Mouse (Mus musculus): ENCODE measurements around the gene Dnajc10. TPM values are rescaled to one million over a fixed set of nuclear protein-coding genes. Genes with fewer than 3 reads are reported as not detected.
A peak's percentile ranks its signal among the peaks of the same experiment; 100 is the strongest.

Dnajc10 gene
- total and polyA plus RNA-seq, 2 experiments: 7.0 to 22.5 TPM

DNA sequence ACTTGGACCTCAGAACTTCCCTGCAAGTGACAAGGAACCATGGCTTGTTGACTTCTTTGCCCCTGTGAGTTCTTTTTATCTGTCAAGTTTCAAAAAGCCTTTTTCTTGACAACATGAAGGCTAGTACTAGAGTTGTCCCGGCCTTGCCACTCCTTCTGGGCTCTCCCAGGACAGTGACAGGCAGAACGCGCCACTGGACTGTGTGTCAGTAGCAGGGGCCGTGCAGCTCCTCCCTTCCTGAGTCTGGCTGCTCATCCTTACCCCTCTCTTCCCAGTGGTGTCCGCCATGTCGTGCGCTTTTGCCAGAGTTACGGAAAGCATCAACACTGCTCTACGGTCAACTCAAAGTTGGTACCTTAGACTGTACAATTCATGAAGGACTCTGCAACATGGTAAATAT is 25.3 kb downstream of the Dnajc10 start:
- H3K4me3 ChIP-seq (ENCODE audit: insufficient read depth, low read depth, low read length): no peak overlapping the region
- H3K27ac ChIP-seq (replicated peaks; ENCODE audit: insufficient read depth, low read depth, low read length): no peak overlapping the region
- no peaks in the 10 kb centered on the region for H3K4me1 ChIP-seq (ENCODE audit: control insufficient read depth, insufficient read depth, low read length)
- DNase-seq (ENCODE audit: extremely low read depth, low read depth, low spot score): no peak
- H3K9ac ChIP-seq (ENCODE audit: low read depth, low read length): no peak overlapping the region
- H3K79me2 ChIP-seq (ENCODE audit: control insufficient read depth, insufficient read depth, low read length): no peaks in the 10 kb centered on the region
- no peaks in the 10 kb centered on the region for H3K27me3 ChIP-seq (ENCODE audit: control insufficient read depth, insufficient read depth, low read length)
- peaks cover 62% of the 10 kb centered on the region for H3K36me3 ChIP-seq (ENCODE audit: control insufficient read depth, insufficient read depth, low read length)
- 98% methylated on average over 9 of the region's 9 CpGs for WGBS
- TF ChIP-seq POLR2A (IDR thresholded peaks at IDR 0.05; ENCODE audit: extremely low read depth, insufficient read depth, low read length) (no peak), CTCF (IDR thresholded peaks at IDR 0.05; ENCODE audit: low read depth, low read length) (no peak)

DNA sequence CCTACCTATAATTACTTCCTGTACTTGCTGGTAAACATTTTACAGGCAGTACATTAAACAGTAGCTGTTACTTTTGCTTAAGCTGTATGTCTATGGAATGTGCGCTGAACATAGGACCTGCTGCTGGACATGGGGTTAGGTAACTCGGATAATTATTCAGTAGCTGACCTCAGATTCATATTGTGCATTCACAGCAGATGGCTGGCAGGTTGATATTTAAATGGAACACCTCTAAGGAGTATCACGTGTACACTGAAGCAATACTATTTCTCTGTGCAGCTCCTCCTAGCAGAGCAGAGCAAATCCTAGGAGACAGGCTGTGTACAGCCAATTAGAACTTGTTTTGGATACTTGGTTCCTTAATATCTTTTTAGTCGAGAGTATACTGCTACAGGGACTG is 39.3 kb downstream of the Dnajc10 start:
- Histone ChIP-seq H3K4me1 (ENCODE audit: control insufficient read depth, insufficient read depth, low read length) (no peaks in the 10 kb centered on the region), H3K9ac (ENCODE audit: low read depth, low read length) (no peak overlapping the region), H3K27me3 (ENCODE audit: control insufficient read depth, insufficient read depth, low read length) (no peaks in the 10 kb centered on the region), H3K4me3 (ENCODE audit: insufficient read depth, low read depth, low read length) (no peak overlapping the region), H3K27ac (replicated peaks; ENCODE audit: insufficient read depth, low read depth, low read length) (no peak overlapping the region), H3K36me3 (ENCODE audit: control insufficient read depth, insufficient read depth, low read length) (peaks cover 27% of the 10 kb centered on the region), H3K79me2 (ENCODE audit: control insufficient read depth, insufficient read depth, low read length) (no peaks in the 10 kb centered on the region)
- 87% methylated on average over 4 of the region's 4 CpGs for WGBS
- TF ChIP-seq CTCF (IDR thresholded peaks at IDR 0.05; ENCODE audit: low read depth, low read length) (no peak), POLR2A (IDR thresholded peaks at IDR 0.05; ENCODE audit: extremely low read depth, insufficient read depth, low read length) (no peak)
- DNase-seq (ENCODE audit: extremely low read depth, low read depth, low spot score): no peak

DNA sequence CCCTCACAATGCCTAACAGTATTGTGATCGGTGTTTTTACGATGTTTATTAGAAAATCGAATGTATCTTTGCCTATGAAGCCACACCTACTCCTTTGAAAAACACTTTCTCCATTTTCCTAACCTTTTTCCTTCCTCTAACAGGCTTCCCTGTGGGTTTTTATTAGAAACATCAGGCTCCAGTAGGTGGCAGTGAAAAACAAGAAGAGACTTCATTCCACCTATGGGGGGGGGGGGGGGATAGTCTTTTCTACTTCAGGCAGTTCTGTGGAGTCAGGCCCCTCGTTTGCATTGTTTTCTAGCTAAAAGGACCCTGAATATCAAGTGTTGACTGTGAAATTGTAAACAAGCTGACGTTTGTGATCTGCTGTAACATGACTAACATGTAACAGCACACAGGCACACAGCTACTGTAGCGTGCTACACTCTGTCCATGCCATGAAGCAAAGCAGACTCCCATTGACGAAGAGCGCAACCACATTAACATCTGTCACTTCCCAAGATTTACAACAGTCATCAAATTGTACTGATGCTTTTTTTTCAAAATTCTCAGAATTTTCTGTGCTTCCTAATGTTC is 41.5 kb downstream of the Dnajc10 start:
- H3K36me3 ChIP-seq (ENCODE audit: control insufficient read depth, insufficient read depth, low read length): peaks cover 14% of the 10 kb centered on the region
- no peak for TF ChIP-seq POLR2A (IDR thresholded peaks at IDR 0.05; ENCODE audit: extremely low read depth, insufficient read depth, low read length)
- TF ChIP-seq CTCF (IDR thresholded peaks at IDR 0.05; ENCODE audit: low read depth, low read length): peak; percentile 15; the same call in 1 of the 2 replicates
- no peaks in the 10 kb centered on the region for H3K27me3 ChIP-seq (ENCODE audit: control insufficient read depth, insufficient read depth, low read length)
- H3K79me2 ChIP-seq (ENCODE audit: control insufficient read depth, insufficient read depth, low read length): no peaks in the 10 kb centered on the region
- no peak for DNase-seq (ENCODE audit: extremely low read depth, low read depth, low spot score)
- no peak overlapping the region for H3K9ac ChIP-seq (ENCODE audit: low read depth, low read length)
- no peaks in the 10 kb centered on the region for H3K4me1 ChIP-seq (ENCODE audit: control insufficient read depth, insufficient read depth, low read length)
- no peak overlapping the region for H3K4me3 ChIP-seq (ENCODE audit: insufficient read depth, low read depth, low read length)
- 49% methylated on average over 8 of the region's 8 CpGs for WGBS
- H3K27ac ChIP-seq (replicated peaks; ENCODE audit: insufficient read depth, low read depth, low read length): no peak overlapping the region

DNA sequence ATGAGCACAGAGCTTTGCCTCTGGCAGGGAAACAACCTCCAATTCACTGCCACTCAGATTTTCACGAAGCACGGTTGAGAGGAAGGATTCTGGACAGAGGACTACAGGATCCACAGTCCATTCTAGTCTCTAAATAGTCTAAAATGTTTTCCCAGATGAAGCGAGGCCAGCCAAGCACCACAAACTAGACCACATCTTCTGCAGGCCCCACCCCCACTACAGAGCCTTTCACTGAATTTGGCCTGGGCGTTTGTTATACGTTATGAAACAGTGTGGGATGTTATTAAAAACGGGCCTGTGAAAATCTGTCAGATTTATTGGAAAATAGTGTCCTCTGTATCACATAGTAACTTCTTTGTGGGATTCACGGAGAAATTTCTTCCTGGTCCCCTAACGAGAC is 56.2 kb downstream of the Dnajc10 start:
- no peaks in the 10 kb centered on the region for H3K79me2 ChIP-seq (ENCODE audit: control insufficient read depth, insufficient read depth, low read length)
- H3K27me3 ChIP-seq (ENCODE audit: control insufficient read depth, insufficient read depth, low read length): no peaks in the 10 kb centered on the region
- H3K36me3 ChIP-seq (ENCODE audit: control insufficient read depth, insufficient read depth, low read length): no peaks in the 10 kb centered on the region
- H3K9ac ChIP-seq (ENCODE audit: low read depth, low read length): no peak overlapping the region
- no peak for TF ChIP-seq CTCF (IDR thresholded peaks at IDR 0.05; ENCODE audit: low read depth, low read length)
- no peak for TF ChIP-seq POLR2A (IDR thresholded peaks at IDR 0.05; ENCODE audit: extremely low read depth, insufficient read depth, low read length)
- H3K27ac ChIP-seq (replicated peaks; ENCODE audit: insufficient read depth, low read depth, low read length): no peak overlapping the region
- WGBS: 88% methylated on average over 8 of the region's 8 CpGs
- no peaks in the 10 kb centered on the region for H3K4me1 ChIP-seq (ENCODE audit: control insufficient read depth, insufficient read depth, low read length)
- no peak for DNase-seq (ENCODE audit: extremely low read depth, low read depth, low spot score)
- H3K4me3 ChIP-seq (ENCODE audit: insufficient read depth, low read depth, low read length): no peak overlapping the region

DNA sequence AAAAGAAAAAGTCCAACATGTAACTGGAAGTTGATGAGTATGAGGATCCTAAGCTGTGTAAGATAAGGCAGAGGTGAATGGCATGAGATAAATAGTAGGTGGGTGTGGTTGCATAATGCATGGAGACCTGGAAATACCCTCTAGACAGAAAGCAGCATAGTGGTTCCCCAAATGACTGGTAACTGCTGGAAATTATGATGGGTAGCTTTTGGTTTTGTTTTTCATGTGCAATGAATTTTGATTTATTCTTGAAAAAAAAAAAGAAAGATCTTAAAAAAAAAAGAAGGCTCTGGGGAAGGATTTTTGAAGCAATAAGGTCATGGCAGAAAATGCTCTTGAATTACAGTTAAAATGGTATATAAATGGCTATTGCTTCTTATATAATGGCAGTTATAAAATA is 59.6 kb downstream of the Dnajc10 start:
- H3K4me3 ChIP-seq (ENCODE audit: insufficient read depth, low read depth, low read length): no peak overlapping the region
- no peak overlapping the region for H3K27ac ChIP-seq (replicated peaks; ENCODE audit: insufficient read depth, low read depth, low read length)
- TF ChIP-seq POLR2A (IDR thresholded peaks at IDR 0.05; ENCODE audit: extremely low read depth, insufficient read depth, low read length): no peak
- no peak for TF ChIP-seq CTCF (IDR thresholded peaks at IDR 0.05; ENCODE audit: low read depth, low read length)
- no peak overlapping the region for H3K9ac ChIP-seq (ENCODE audit: low read depth, low read length)
- no peaks in the 10 kb centered on the region for H3K27me3 ChIP-seq (ENCODE audit: control insufficient read depth, insufficient read depth, low read length)
- DNase-seq (ENCODE audit: extremely low read depth, low read depth, low spot score): no peak
- H3K79me2 ChIP-seq (ENCODE audit: control insufficient read depth, insufficient read depth, low read length): no peaks in the 10 kb centered on the region
- no peaks in the 10 kb centered on the region for H3K4me1 ChIP-seq (ENCODE audit: control insufficient read depth, insufficient read depth, low read length)
- no peaks in the 10 kb centered on the region for H3K36me3 ChIP-seq (ENCODE audit: control insufficient read depth, insufficient read depth, low read length)

DNA sequence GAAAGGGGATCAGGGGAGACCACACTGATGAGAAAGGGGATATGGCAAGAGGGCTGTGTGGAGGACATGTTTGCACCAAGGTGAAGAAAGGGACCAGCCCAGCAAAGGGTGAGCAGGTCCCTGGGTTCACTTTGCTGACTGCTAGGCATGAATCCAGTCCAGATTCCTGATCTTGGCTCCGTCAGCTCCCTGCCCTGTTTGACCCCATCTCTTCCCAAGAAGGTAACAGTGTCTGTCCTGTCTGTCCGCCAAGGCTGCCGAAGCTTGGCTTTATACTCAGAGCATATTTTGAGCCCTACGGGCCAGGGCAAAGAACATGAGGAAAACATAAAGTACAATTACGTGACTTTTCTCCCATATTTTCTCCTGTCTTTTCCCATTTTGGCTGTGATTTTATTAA is 64.6 kb downstream of the Dnajc10 start:
- Histone ChIP-seq H3K79me2 (ENCODE audit: control insufficient read depth, insufficient read depth, low read length) (no peaks in the 10 kb centered on the region), H3K36me3 (ENCODE audit: control insufficient read depth, insufficient read depth, low read length) (no peaks in the 10 kb centered on the region), H3K4me3 (ENCODE audit: insufficient read depth, low read depth, low read length) (no peak overlapping the region), H3K4me1 (ENCODE audit: control insufficient read depth, insufficient read depth, low read length) (no peaks in the 10 kb centered on the region), H3K27me3 (ENCODE audit: control insufficient read depth, insufficient read depth, low read length) (no peaks in the 10 kb centered on the region), H3K9ac (ENCODE audit: low read depth, low read length) (no peak overlapping the region), H3K27ac (replicated peaks; ENCODE audit: insufficient read depth, low read depth, low read length) (no peak overlapping the region)
- 63% methylated on average over 5 of the region's 5 CpGs for WGBS
- DNase-seq (ENCODE audit: extremely low read depth, low read depth, low spot score): peak; percentile 51
- no peak for TF ChIP-seq CTCF (IDR thresholded peaks at IDR 0.05; ENCODE audit: low read depth, low read length)
- no peak for TF ChIP-seq POLR2A (IDR thresholded peaks at IDR 0.05; ENCODE audit: extremely low read depth, insufficient read depth, low read length)
